ENCODE assay signal across 12 mouse cellular contexts in genomic region chr2:134977641-134978040, GRCm38 (mm10).
DNase-seq lines count a peak whose midpoint lies in the region; ATAC-seq and TF ChIP-seq lines count a peak whose summit lies in the region.
"Had no signal": no experiment of that assay in that cellular context is flagged by ENCODE, and none has a peak within 500 bp of the region (broad histone marks: within the 10 kb centered on the region; RNA-seq: fewer than 3 reads in every experiment).

No protein-coding gene starts in this region.

- no peak overlapping the region for H3K9ac ChIP-seq in heart, adult 2 months (ENCODE audit: low read depth, low read length)
- no peak overlapping the region for H3K9ac ChIP-seq in lung, postnatal 0 days (replicated peaks; ENCODE audit: low read depth)
- H3K9ac ChIP-seq: midbrain, embryonic 13.5 days had no signal

- H3K4me3 ChIP-seq in heart, adult 2 months = no peak overlapping the region
- no peak overlapping the region for H3K4me3 ChIP-seq in heart, embryonic 10.5 days
- H3K4me3 ChIP-seq in lung, postnatal 0 days (ENCODE audit: low read depth, low read length) = no peak overlapping the region
- H3K4me3 ChIP-seq in lung, adult 2 months (replicated peaks; ENCODE audit: extremely low read depth, low read depth, low read length) = no peak overlapping the region
- H3K4me3 ChIP-seq: erythroblast, embryonic 14.5 days; midbrain, embryonic 13.5 days had no signal

- H3K27me3 ChIP-seq in heart, adult 2 months (ENCODE audit: control insufficient read depth, insufficient read depth, low read length) = no peaks in the 10 kb centered on the region
- no peaks in the 10 kb centered on the region for H3K27me3 ChIP-seq in heart, embryonic 10.5 days (ENCODE audit: insufficient read depth, poor library complexity, severe bottlenecking)
- H3K27me3 ChIP-seq in lung, postnatal 0 days (replicated peaks; ENCODE audit: insufficient read depth, low read length) = no peaks in the 10 kb centered on the region
- H3K27me3 ChIP-seq: midbrain, embryonic 13.5 days had no signal

- WGBS in heart, adult 2 months = 60% methylated on average over 1 of the region's 1 CpGs
- WGBS in heart, embryonic 10.5 days = 81% methylated on average over 1 of the region's 1 CpGs
- WGBS in lung, postnatal 0 days = 53% methylated on average over 1 of the region's 1 CpGs
- 48% methylated on average over 1 of the region's 1 CpGs for whole genome bisulfite sequencing in lung, adult 2 months

- ATAC-seq in lung, postnatal 0 days = no peak

- no peaks in the 10 kb centered on the region for H3K79me2 ChIP-seq in heart, adult 2 months (replicated peaks; ENCODE audit: control insufficient read depth, insufficient read depth, low read length)

- no peak for TF ChIP-seq EP300 in heart, adult 2 months (IDR thresholded peaks at IDR 0.05; ENCODE audit: insufficient read depth, low read depth, low read length)
- no peak for TF ChIP-seq EP300 in lung, postnatal 0 days (IDR thresholded peaks at IDR 0.05)

- DNase-seq in adrenal gland, adult 2 months = peak; percentile 73
- no peak for DNase-seq in adrenal gland, postnatal 25 days
- no peak for DNase-seq in heart, adult 2 months
- DNase-seq in heart, embryonic 10.5 days (ENCODE audit: low spot score) = no peak
- DNase-seq in lung, postnatal 0 days (ENCODE audit: low spot score) = peak; percentile 69
- no peak for DNase-seq in lung, adult 2 months
- peak; percentile 30 for DNase-seq in skeletal muscle tissue, adult 2 months (ENCODE audit: low read depth, low spot score)
- DNase-seq in right cerebral cortex, adult 2 months (ENCODE audit: low spot score in 2 of 2) = no peak
- DNase-seq: layer of hippocampus, postnatal 36 days; spleen, adult 18-20 months had no signal

- TF ChIP-seq POLR2A in heart, adult 2 months (IDR thresholded peaks at IDR 0.05; ENCODE audit: insufficient read depth, low read depth, low read length) = no peak
- no peak for TF ChIP-seq POLR2A in lung, adult 2 months (IDR thresholded peaks at IDR 0.05; ENCODE audit: borderline replicate concordance, extremely low read depth, low read depth, low read length)

- H3K4me2 ChIP-seq in lung, postnatal 0 days (replicated peaks; ENCODE audit: low read depth, low read length) = no peak overlapping the region
- H3K4me2 ChIP-seq: midbrain, embryonic 13.5 days had no signal

- no peaks in the 10 kb centered on the region for H3K36me3 ChIP-seq in heart, adult 2 months (ENCODE audit: control insufficient read depth, insufficient read depth, low read length)
- H3K36me3 ChIP-seq in heart, embryonic 10.5 days = no peaks in the 10 kb centered on the region
- no peaks in the 10 kb centered on the region for H3K36me3 ChIP-seq in lung, postnatal 0 days (ENCODE audit: insufficient read depth, low read length)
- H3K36me3 ChIP-seq: midbrain, embryonic 13.5 days had no signal

- no peaks in the 10 kb centered on the region for H3K9me3 ChIP-seq in heart, embryonic 10.5 days
- no peaks in the 10 kb centered on the region for H3K9me3 ChIP-seq in lung, postnatal 0 days (ENCODE audit: low read length)
- H3K9me3 ChIP-seq: midbrain, embryonic 13.5 days had no signal

- no peak overlapping the region for H3K27ac ChIP-seq in heart, adult 2 months
- no peak overlapping the region for H3K27ac ChIP-seq in heart, embryonic 10.5 days
- H3K27ac ChIP-seq in lung, postnatal 0 days (ENCODE audit: low read length) = no peak overlapping the region
- H3K27ac ChIP-seq: midbrain, embryonic 13.5 days had no signal

- peaks cover 1% of the 10 kb centered on the region for H3K4me1 ChIP-seq in heart, adult 2 months (ENCODE audit: control insufficient read depth, insufficient read depth, low read length)
- no peaks in the 10 kb centered on the region for H3K4me1 ChIP-seq in heart, embryonic 10.5 days
- no peaks in the 10 kb centered on the region; the same call in 1 of the 2 replicates for H3K4me1 ChIP-seq in lung, postnatal 0 days (ENCODE audit: insufficient read depth, low read depth, low read length)
- H3K4me1 ChIP-seq in lung, adult 2 months (ENCODE audit: control insufficient read depth, insufficient read depth, low read length) = no peaks in the 10 kb centered on the region

- intact Hi-C loops in heart, adult 2 months (cut with DNase I) = no loop called here

- TF ChIP-seq CTCF in heart, adult 2 months (IDR thresholded peaks at IDR 0.05) = peak; percentile 30
- TF ChIP-seq CTCF in lung, postnatal 0 days (IDR thresholded peaks at IDR 0.05) = 0 out of 2 replicates have a peak, but pooled peaks have one; percentile 7
- no peak for TF ChIP-seq CTCF in lung, adult 2 months (IDR thresholded peaks at IDR 0.05; ENCODE audit: insufficient read depth, low read length)

Comparison
In these comparisons a context has a peak if more than half of its experiments do, and no peak if none do; other contexts are left out.
1. DNase-seq: peak in adrenal gland, adult 2 months (single experiment), lung, postnatal 0 days (single experiment) and skeletal muscle tissue, adult 2 months (single experiment); none in adrenal gland, postnatal 25 days (single experiment), heart, adult 2 months (0 of 2), heart, embryonic 10.5 days (single experiment), lung, adult 2 months (single experiment) and right cerebral cortex, adult 2 months (0 of 2).